Mouse (Mus musculus): ENCODE measurements around the gene Gramd2.

Gene Gramd2

DNA sequence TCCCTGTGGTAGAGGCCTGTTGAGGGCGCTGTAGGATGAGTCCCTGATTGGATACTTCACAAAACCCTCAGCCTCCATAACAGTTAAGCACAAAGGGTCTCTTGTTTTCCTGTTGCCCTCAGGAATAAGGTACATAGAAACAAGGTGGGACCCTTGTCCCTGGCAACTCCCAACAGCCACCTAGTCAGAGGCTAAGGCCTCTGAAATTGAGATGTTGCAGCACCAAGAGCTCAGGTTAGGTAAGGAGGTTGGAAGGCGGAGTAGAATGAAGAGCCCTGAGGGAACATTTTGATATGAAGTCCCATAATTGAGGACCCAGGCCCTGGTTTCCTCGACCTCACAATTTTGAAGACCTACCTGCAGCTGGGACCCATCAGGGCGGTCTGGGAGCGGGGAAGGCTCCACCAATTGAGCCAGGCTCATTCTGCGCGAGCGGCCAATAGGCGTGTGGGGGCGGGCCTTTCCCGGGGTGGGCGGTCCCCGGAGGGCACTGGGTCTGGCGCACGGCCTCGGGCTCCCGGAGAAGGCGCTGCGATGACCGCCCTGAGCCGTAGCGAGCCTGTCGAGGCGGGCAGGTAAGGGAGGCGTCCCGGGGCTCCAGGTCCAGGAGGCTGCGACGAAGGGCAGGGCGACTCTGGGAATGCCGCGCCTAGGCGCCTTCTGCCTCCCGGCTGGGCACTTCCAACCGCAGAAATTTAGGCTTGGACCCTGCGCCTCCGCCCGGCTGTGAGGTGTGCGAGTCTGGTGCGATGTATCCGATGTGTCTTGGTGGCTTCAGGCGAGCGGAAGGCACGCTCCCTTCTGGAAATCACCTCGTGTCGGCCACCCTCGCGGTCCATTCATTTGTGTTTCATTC lies at the start of gene Gramd2:
Gramd2 (plus strand) TSS at position 467 of the 856 bp plus-strand sequence.
- peak in 1 of 2 experiments; percentile 68 for DNase-seq (ENCODE audit: low spot score in 2 of 2)

DNA sequence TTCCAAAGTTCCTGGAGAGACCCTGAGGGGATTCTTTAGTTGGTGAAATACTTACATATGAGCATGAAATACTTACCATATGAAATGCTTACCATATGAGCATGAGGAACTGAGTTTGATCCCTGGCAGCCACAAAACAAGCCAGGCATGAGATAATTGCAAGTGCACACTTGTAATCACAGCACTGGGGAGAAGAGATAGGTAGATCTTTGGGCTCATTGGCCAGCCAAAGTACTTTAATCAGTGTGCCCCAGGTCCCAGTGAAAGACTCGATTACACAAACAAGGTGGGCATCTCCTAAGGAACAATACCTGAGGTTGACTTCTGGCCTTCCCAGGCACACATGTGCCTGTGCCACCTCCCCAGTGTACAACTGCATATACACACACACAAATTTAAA lies 41.6 kb upstream of the Gramd2 start:
- DNase-seq (ENCODE audit: low spot score in 2 of 2), result no peak

DNA sequence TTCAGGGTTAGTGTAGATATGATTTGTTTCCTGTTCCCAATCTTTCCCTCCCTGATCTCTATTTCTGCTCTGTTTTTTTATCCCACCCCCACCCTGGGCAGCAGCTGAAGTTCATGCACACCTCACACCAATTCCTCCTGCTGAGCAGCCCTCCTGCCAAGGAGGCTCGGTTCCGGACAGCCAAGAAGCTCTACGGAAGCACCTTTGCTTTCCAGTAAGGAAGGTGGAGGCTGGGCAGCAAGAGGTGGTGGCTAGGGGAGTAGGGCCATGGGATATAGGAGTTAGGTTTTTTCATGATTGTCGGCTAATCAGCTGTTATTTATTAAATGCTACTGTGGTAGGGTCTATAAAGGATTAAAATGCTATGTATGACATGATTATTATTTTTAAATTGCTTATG lies 40.0 kb upstream of the Gramd2 start:
- no peak for DNase-seq (ENCODE audit: low spot score in 2 of 2)

DNA sequence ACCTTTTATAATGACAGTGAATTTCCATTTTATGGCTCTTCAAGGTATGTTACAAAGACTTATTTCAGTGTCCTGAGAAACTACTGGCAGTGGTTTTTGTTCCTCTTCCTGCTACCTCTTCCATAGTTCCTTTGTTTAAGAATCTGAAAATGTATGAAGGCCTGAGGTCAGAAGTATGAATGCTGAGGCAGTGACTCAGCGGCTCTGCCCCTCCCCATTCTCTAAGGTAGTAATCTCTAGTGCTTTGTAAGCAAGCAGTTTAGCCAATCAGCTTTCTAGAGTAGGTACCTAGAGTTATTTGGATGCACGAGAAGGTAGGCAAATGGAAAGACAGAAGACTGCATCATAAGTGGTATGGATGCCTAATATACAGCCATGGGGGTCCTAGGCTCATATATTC lies 38.6 kb upstream of the Gramd2 start:
- DNase-seq (ENCODE audit: low spot score in 2 of 2), result no peak

DNA sequence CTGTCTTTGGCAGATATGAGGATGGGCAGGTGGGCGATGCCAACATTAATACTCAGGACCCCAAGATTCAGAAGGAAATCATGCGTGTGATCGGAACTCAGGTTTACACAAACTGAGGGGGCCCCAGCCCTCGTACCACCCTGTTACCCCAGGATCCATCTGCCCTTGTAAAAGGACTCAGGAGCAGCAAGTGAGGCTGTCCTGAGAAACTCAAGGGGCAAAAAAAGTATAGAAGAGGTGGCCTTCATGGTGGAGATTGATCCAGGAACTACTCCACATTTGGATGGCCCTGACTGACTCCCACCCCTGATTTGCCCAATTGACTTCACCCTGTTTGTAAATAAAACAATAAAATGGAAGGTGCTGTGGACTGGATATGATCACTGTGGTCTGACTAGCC lies 30.0 kb upstream of the Gramd2 start:
- no peak for DNase-seq (ENCODE audit: low spot score in 2 of 2)

DNA sequence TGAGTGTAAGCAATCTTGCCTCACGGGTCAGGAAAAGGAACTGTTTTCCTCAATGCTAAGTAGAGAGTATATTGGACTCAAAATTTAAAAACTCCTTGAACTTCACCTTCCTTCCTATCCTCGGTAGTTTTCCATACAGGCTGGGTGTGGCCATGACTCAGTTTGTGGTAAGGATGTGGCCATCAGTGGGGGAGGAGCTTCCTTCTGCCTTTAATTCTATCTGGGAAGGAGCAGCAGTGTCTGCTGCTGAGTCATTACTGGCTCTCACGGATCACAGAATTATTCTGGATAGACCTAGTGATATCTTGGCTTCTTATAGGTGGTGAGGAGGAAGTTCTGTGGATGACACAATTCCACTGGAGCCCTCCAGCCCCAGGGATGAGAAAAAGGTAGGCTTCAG lies 26.6 kb upstream of the Gramd2 start:
- DNase-seq (ENCODE audit: low spot score in 2 of 2), result no peak

DNA sequence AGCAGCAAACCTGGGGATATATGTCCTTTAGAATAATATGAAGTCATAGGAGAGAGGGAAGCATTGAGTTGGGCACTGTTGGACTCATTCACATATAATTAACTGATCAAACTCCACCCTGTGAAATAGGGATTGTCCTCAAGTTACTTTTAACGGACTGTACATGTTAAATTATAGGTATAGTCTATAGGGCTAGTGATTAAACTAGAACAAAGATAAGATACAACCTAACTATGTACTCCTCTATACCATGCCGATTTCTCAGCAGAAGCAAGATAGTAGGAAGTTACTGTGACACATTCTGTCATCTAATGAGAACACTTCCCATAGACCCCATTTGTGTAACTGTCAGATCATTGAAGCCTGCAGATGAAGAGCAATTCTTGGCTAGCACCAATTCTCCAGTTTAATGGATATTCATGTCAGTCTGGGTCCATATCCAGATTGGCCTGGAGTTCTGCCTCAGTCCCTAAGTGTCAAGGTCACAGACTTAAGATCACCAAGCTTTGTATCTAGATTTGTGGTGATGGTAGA lies 25.4 kb upstream of the Gramd2 start:
- no peak for DNase-seq (ENCODE audit: low spot score in 2 of 2)

DNA sequence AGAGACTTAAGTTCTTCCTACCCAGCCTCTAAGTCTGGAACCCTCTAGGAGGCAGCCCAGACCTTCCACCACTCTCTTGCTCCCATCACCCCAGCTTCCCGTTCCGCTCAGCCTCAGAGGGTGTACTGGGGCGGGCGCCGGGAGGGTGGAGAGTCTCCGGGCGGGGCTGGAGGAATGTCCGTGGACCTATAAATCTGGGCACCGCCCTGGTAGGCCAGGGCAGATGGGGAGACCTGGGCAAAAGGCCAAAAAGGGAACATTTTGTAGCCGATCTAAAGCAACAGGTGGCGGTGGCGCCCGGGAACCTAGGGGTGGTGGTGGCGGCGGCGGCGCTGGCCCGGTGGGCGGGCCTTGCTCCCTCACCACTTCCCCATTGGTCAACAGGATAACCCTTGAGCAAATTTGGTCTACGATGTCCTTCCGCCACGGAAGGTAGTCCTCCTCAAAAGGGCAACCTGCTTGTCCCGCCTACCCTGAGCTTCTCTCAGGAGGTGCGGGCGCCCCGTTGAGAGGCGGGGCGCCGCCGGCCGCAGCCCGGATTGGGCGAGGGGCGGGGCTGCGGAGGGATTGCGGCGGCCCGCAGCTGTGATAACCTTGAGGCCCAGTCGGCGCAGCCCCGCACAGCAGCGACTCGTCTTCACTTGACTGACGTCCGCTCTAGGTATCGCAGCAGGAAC lies 23.8 kb upstream of the Gramd2 start, which contains the start of gene Pkm:
Pkm (plus strand) TSS at position 411 of the 677 bp plus-strand sequence.
- DNase-seq (ENCODE audit: low spot score in 2 of 2), result peak; percentile 93 to 96

DNA sequence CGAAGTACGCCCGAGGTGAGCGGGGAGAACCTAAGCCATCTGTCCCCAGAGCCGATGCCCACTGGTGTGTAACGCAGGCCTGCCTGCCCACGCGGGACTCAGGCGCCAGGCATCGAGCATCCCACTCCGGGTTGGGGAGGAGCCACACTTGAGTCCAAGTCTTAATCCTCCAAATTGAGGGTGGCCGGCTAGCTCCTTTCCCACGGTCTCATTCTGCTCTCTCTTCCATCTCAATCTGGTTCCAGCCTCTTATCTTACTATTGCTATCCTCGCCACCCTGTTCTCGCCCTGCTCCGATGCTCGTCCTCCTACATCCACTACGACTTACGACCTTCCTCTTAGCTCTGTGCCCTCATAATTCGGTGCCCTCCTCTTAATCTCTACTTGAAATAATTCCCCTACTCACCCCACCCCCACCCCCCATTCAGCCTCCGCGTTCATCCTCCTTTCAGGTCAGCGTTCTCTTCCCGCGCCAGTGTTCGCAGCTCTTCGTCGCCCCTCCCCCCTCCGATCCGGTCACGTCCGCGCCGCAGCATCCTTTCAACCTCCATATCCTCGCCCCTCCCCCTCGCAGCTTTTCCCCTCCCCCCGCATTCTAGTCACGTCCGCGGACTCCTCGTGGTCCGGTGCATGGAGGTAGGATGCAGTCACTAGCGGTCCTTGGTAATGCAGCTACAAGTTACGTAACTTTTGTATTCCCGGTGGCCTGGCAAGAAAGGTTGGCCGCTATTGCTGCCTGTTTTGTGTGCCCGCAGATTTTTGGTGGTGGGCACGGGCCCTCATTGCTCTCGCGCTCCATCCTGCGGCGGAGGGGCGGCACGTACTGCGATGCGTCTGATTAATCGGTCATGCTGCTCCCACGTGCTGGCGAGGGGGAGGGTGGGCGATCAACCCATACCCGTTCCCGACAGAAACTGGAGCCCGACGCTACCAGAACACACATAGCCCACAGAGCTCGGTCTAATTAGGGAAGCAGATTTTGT lies 23.0 kb upstream of the Gramd2 start:
- peak; percentile 78 for DNase-seq (ENCODE audit: low spot score in 2 of 2)

DNA sequence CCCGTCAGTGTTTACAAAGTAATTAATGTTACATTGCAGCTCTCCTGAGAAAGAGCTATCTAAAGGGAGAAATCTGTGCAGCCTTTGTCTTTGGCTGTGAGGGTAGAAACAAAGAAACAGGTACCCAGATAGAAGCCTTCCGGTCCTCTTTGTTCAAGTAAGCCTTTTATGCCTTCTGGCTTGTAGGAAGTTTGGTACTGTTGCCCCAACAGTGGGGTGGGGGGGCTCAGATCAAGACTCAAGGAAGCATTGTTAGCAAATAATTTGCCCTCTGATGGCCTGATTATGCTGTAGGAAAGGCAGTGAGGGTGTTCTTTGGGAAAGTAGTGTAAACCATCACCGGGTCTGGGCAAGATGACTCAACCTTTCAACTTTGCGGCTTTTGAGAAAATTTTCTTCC lies 21.8 kb upstream of the Gramd2 start:
- DNase-seq (ENCODE audit: low spot score in 2 of 2), result no peak

DNA sequence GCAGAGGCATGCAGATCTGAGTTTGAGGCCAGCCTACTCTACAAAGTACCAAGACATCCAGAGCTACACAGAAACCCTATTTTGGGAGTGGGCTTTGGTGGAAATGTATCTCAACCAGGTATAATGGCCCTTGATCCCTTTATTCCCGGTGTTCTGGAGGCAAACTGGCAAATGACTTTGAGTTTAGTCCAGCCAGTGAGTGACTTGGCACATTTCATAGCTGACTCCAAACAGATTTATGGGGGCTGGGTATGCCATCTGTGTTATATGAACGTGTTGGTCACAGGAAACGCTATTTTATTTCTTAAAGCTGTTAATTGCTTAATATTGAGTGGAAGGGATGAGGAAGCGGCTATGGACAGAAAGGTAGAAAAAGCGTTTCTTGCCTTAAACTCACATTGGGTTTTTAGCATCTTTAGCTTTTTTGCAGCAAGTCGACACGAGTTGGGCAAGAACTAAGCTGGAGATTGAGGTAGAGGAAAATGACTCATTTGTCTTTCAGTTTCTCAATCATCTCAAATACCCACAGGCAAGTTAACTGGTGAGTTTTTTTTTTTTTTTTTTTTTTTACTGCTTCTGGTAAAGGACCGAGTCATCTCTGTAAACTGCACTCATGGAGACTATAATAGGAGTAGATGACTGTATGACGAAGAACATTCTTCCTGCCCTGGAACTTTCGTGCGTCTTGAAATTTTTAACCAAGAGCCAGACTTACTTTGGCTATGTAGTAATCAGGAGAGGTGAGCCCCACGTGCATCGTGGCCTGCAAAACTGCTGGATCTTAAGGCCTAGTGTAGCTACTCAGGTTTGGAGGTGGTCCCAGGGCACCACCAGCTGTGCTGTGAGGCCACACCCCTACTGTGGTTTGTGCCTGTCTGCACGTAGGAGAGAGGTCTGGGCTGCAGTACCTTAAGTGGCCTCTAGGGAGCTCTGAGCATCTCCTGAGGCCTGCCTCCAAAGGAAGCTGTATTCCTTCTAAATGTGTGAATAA lies 20.6 kb upstream of the Gramd2 start:
- DNase-seq (ENCODE audit: low spot score in 2 of 2), result peak; percentile 74 to 75

DNA sequence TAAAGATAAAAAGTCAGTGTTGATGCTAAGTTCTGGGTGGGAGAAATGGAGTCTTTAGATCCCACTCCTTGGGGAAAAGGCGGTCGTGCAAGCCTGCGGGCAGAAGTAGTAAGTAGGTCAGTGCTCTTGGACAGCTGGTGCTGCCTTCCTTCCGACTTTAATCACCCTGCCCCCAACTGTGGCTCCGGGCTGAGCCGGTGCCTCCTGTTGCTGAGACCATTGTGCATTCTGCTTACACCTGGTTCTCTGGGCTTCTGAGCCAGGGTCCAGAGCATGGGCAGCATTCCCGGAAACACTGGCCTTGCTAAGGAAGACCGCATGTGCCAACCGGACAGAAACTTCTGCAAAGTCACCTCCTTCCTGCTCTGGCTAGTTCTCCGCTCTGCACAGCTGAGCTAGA lies 19.5 kb upstream of the Gramd2 start:
- peak in 1 of 2 experiments; percentile 36 for DNase-seq (ENCODE audit: low spot score in 2 of 2)

DNA sequence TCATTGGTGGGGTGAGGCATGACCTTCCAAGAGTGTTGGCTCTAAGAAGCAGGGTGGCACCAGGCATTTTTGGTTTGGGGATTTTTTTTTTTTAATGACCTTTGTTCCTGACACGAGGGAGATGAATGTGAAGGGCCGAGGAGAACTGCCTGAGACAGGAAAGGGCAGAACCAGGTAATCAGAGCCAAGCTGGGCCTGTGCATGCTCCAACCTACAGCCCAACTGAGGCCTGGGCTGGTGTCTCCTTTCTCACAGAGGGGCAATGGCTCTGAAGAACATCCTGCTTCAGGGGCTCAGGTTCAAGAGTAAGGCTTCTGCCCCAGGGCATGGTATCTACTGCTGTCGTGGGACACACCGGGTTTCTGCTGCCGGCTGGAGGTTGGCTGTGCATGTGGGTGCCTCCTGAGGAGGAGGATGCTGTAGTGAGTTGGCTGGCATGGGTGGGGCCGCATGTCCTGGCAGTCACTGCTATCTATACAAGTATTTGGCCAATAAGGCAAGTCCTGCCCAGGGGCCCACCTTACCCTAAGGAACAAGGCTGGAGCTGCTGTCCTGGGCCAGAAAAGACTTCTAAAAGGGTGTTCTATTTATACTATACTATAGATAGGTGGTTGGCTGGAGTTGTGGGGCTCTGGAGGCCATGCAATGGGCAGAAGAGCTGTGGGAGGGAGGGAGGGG lies 18.5 kb upstream of the Gramd2 start:
- no peak for DNase-seq (ENCODE audit: low spot score in 2 of 2)

DNA sequence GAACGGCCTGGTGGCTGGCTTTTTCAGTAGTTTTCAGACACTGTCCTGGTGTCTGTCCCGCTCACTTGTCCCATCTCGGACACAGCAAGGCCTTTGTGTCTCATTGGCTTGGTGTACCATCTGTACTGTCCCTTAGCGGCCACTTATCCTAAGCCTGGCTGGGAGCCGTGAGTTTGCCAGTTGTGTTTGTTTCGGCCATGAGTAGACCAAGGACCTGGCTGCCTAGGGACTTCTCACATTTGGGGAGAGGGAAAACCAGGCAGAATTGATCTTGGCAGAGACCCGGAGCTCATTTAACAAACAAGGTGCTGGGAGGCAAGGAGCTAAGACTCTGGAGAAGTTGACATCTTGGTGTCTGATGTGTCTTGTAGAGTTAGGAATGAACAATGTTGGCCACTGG lies 16.7 kb upstream of the Gramd2 start:
- DNase-seq (ENCODE audit: low spot score in 2 of 2), result no peak

DNA sequence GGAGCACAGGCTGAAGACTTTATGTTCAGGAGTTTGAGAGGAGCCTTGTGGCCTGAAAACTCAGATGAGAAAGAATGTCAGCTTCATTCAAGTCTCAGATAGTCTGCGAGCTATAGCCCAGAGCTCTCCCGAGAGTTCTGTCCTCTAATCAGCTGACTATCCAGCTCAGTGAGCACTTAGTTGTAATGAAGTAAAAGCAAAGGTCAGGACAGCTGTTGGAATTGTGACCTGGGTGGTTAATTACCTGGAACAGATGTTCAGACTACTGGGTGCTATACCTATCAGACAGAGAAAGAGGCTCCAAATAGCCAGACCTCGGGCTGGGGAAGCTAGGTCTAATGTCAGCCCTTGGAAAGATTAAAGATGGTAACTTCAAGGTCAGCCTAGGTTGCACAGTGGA lies 16.0 kb upstream of the Gramd2 start:
- DNase-seq (ENCODE audit: low spot score in 2 of 2), result no peak

DNA sequence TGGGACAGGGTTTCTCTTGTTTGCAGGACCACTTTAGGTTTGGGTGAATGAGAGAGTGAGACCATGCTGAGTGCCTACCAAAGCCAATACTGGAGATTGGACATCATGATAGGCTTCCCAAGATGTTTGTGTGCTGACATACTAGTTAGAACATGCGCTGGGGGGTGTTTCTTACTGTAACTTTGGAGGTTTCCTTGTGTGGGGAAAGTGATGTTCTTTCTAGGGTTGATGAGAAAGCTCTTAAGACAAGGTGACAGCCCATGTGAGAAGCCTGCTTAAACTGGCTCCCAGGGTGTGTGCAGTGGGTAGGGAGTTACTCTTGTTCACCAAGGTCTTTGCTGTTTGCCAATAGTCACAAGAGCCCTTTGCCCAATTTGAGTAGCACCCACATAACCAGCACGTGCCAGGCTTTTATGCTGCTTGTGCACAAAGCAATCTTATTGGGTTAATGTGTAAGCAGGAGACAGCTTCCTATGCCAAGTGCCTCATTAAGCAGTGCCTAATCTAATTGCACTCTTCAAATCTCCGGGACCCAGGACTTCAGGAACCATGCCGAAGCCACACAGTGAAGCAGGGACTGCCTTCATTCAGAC lies 15.2 kb upstream of the Gramd2 start:
- DNase-seq (ENCODE audit: low spot score in 2 of 2), result no peak

DNA sequence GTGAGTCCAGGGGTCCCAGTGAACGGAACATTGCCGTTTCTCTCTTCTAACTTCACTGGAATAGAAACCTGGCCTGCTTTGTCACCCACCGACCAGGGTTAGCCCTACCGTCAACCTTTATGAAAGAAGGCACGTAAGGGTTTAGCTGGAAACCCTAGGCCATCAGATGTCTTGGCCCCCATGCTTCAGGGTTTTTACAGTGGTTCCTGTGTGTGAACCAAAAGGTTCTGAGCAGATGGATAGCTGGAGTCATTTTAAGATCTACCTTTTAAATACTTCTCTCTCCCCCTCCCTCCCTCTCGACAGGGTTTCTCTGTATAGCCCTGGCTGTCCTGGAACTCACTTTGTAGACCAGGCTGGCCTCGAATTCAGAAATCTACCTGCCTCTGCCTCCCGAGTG lies 13.9 kb upstream of the Gramd2 start:
- no peak for DNase-seq (ENCODE audit: low spot score in 2 of 2)

DNA sequence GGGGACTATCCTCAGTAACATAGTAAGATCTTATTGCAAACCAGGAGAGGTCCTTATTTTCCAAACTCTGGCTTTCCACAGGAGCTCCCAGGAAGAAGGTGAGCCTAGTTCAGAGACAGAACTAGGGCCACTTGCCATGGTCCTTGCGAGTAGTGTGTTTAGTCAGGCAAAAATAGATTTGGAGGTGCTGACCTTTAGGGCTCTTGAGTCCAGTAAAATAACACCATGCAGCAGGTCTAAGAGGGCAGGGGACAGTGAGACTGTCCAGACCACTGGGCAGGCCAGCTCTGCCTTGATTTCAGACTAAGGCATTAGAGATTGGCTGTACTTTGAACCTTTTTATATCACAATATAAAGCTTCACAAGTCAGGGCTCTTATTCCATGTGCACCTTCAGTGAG lies 13.1 kb upstream of the Gramd2 start:
- no peak for DNase-seq (ENCODE audit: low spot score in 2 of 2)

DNA sequence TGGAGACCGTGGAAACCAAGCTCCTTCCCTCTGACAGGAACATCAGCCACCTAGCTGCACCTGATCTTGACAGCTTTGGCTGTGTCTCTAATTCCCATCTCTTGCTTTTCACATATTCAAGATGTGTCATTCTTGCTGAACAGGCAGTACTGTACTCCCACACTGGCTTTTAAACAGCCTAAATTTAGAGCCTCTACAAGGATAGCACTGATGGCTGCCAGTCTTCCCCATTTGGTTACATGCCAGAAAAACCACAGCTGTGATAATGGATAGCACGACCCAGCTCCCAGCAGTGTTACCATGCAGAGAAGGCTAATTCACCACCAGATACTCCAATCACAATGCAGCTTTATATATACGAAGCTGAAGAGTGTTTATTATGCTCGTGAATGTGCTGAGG lies 12.7 kb upstream of the Gramd2 start:
- no peak for DNase-seq (ENCODE audit: low spot score in 2 of 2)

DNA sequence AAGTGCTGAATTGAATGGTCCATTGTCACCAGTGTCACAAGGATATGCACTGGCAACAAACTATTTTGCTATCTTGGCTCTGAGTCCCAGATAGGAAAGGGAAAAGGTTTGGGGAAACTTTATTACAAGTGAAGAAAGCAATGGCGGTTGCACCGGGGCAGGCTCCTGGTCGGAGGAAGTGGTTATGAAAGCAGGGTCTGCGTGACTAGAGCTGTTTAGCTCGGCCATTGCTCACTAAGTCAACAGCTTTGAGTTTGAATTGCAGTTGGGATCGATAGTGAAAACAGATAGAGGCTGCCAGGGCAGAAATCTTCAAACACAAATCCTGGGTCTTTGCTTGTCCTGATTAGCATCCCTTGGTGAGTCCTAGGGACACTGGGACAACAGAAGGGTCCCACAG lies 12.0 kb upstream of the Gramd2 start:
- no peak for DNase-seq (ENCODE audit: low spot score in 2 of 2)
